Mouse (Mus musculus): ENCODE measurements around the gene Pde4b. TPM values are rescaled to one million over a fixed set of nuclear protein-coding genes. Genes with fewer than 3 reads are reported as not detected.

Gene Pde4b
- polyA plus RNA-seq, 1 experiment from 2014 or later = 6.2 TPM

GRCm38 (mm10) chr4:102655331-102655730, 568.0 kb downstream of the Pde4b start:
- Histone ChIP-seq H3K36me3 (no peaks in the 10 kb centered on the region), H3K27me3 (ENCODE audit: low read depth, poor library complexity, severe bottlenecking) (peaks cover 10% of the 10 kb centered on the region; the same call in 1 of the 2 replicates), H3K4me1 (no peaks in the 10 kb centered on the region), H3K27ac (no peak overlapping the region), H3K4me3 (no peak overlapping the region), H3K9me3 (replicated peaks) (no peaks in the 10 kb centered on the region)
- 84% methylated on average over 7 of the region's 7 CpGs for WGBS
- DNase-seq (ENCODE audit: low spot score) = no peak

GRCm38 (mm10) chr4:102656494-102657036, 569.2 kb downstream of the Pde4b start:
- Histone ChIP-seq H3K36me3 (no peaks in the 10 kb centered on the region), H3K9me3 (replicated peaks) (no peaks in the 10 kb centered on the region), H3K27me3 (ENCODE audit: low read depth, poor library complexity, severe bottlenecking) (peaks cover 10% of the 10 kb centered on the region; the same call in 1 of the 2 replicates), H3K4me3 (no peak overlapping the region), H3K4me1 (no peaks in the 10 kb centered on the region), H3K27ac (no peak overlapping the region)
- WGBS = 46% methylated on average over 3 of the region's 3 CpGs
- no peak for DNase-seq (ENCODE audit: low spot score)

Other genes with a start within 250 kb of the Pde4b start
- gene B020004J07Rik, start 243.5 kb upstream of the Pde4b start, polyA plus RNA-seq (2016; fragmentation: Nextera tagmentation; extraction: Ambion mirVana) = not detected in 2 replicates
- not detected in 2 replicates for gene C130073F10Rik, start 193.8 kb upstream of the Pde4b start, polyA plus RNA-seq (2016; fragmentation: Nextera tagmentation; extraction: Ambion mirVana)
- not detected in 2 replicates for gene Gm12800, start 178.4 kb upstream of the Pde4b start, polyA plus RNA-seq (2016; fragmentation: Nextera tagmentation; extraction: Ambion mirVana)
- not detected in 2 replicates for gene Gm12794, start 147.1 kb upstream of the Pde4b start, polyA plus RNA-seq (2016; fragmentation: Nextera tagmentation; extraction: Ambion mirVana)
- gene Gm12790, start 106.5 kb upstream of the Pde4b start, polyA plus RNA-seq (2016; fragmentation: Nextera tagmentation; extraction: Ambion mirVana) = not detected in 2 replicates
- not detected in 2 replicates for gene Gm12789, start 100.9 kb upstream of the Pde4b start, polyA plus RNA-seq (2016; fragmentation: Nextera tagmentation; extraction: Ambion mirVana)